Mouse (Mus musculus) ES-Bruce4 (cell line): ENCODE results near the gene Fos. TPM values are rescaled to one million over a fixed set of nuclear protein-coding genes. Genes with fewer than 3 reads are reported as not detected.

Source experiments
- H3K27ac ChIP-seq: 2 replicates; pipeline ENCODE4 v1.5.1; 2012; ENCODE audit warnings: low read length, inconsistent platforms; ENCODE audit not compliant: insufficient read depth
- H3K27me3 ChIP-seq: 2 replicates; pipeline ENCODE4 v1.6.1; 2012; ENCODE audit warnings: mild to moderate bottlenecking, low read length, inconsistent platforms; ENCODE audit not compliant: control insufficient read depth, poor library complexity, insufficient read depth, severe bottlenecking
- H3K36me3 ChIP-seq: 2 replicates; pipeline ENCODE4 v1.6.1; 2012; ENCODE audit warnings: inconsistent platforms, mild to moderate bottlenecking, low read length, moderate library complexity; ENCODE audit not compliant: control insufficient read depth, poor library complexity, insufficient read depth, severe bottlenecking
- H3K4me1 ChIP-seq: one replicate; pipeline ENCODE4 v1.8.1; 2011; ENCODE audit warnings: low read length; ENCODE audit not compliant: control insufficient read depth, insufficient read depth
- H3K4me3 ChIP-seq: 2 replicates; pipeline ENCODE4 v1.5.1; 2011; ENCODE audit warnings: low read depth, mild to moderate bottlenecking, low read length
- H3K9ac ChIP-seq: 2 replicates; pipeline ENCODE4 v1.6.1; 2012; ENCODE audit warnings: low read depth, mild to moderate bottlenecking, inconsistent platforms; ENCODE audit not compliant: poor library complexity, severe bottlenecking
- H3K9me3 ChIP-seq: replicated peaks from 2 replicates; pipeline ENCODE4 v1.6.1; 2012; ENCODE audit warnings: mild to moderate bottlenecking, low read length, inconsistent platforms; ENCODE audit not compliant: control insufficient read depth, poor library complexity, insufficient read depth, severe bottlenecking
- CTCF ChIP-seq: IDR thresholded peaks from one replicate; pipeline ENCODE4 v1.8.1; 2011; ENCODE audit warnings: low read depth, low read length
- EP300 ChIP-seq: IDR thresholded peaks from 2 replicates; pipeline ENCODE4 v1.6.1; 2011; ENCODE audit warnings: low read depth, low read length; ENCODE audit not compliant: insufficient read depth
- POLR2A ChIP-seq: IDR thresholded peaks from one replicate; pipeline ENCODE4 v1.8.1; 2011; ENCODE audit warnings: low read length; ENCODE audit not compliant: insufficient read depth
- polyA plus RNA-seq: library from polyadenylated mRNA; stranded (reverse); fragments of >200 nt; gene quantifications from 2 replicates; pipeline ENCODE4 v1.2.4, GENCODE M21; 2011; ENCODE audit warnings: low read depth; ENCODE audit not compliant: missing spikeins, insufficient read depth, insufficient read length

The Fos gene
- polyA plus RNA-seq, 1 experiment, result 7.3 TPM

- Histone ChIP-seq H3K27ac (no peak overlapping the region), H3K4me1 (peaks cover 3% of the 10 kb centered on the region), H3K9ac (no peak overlapping the region), H3K9me3 (no peaks in the 10 kb centered on the region), H3K36me3 (no peaks in the 10 kb centered on the region), H3K4me3 (no peak overlapping the region), H3K27me3 (peaks cover 7% of the 10 kb centered on the region)
- TF ChIP-seq CTCF (no peak), POLR2A (no peak), EP300 (no peak)
Observed at GRCm38 (mm10) chr12:85478696-85479095, 5.0 kb downstream of the Fos start.

GRCm38 (mm10) chr12:85479190-85479589 is 5.5 kb downstream of the Fos start:
- H3K4me3 ChIP-seq, result no peak overlapping the region
- peaks cover 3% of the 10 kb centered on the region for H3K4me1 ChIP-seq
- TF ChIP-seq POLR2A (no peak), EP300 (no peak), CTCF (no peak)
- H3K27me3 ChIP-seq, result peaks cover 7% of the 10 kb centered on the region
- no peaks in the 10 kb centered on the region for H3K36me3 ChIP-seq
- H3K9me3 ChIP-seq, result no peaks in the 10 kb centered on the region
- H3K27ac ChIP-seq, result no peak overlapping the region
- H3K9ac ChIP-seq, result no peak overlapping the region

GRCm38 (mm10) chr12:85483155-85483554 is 9.5 kb downstream of the Fos start:
- no peak overlapping the region for H3K9ac ChIP-seq
- H3K9me3 ChIP-seq, result no peaks in the 10 kb centered on the region
- no peak for TF ChIP-seq POLR2A
- no peak for TF ChIP-seq EP300
- no peak for TF ChIP-seq CTCF
- H3K4me1 ChIP-seq, result no peaks in the 10 kb centered on the region
- H3K4me3 ChIP-seq, result no peak overlapping the region
- H3K36me3 ChIP-seq, result no peaks in the 10 kb centered on the region
- H3K27ac ChIP-seq, result no peak overlapping the region
- no peaks in the 10 kb centered on the region for H3K27me3 ChIP-seq

- H3K4me3 ChIP-seq, result no peak overlapping the region
- no peak overlapping the region for H3K9ac ChIP-seq
- H3K4me1 ChIP-seq, result no peaks in the 10 kb centered on the region
- no peak overlapping the region for H3K27ac ChIP-seq
- H3K36me3 ChIP-seq, result no peaks in the 10 kb centered on the region
- TF ChIP-seq EP300 (no peak), POLR2A (no peak), CTCF (no peak)
- no peaks in the 10 kb centered on the region for H3K27me3 ChIP-seq
- H3K9me3 ChIP-seq, result no peaks in the 10 kb centered on the region
Observed at GRCm38 (mm10) chr12:85484655-85485054, 11.0 kb downstream of the Fos start.

- peak overlapping the region; percentile 34 for H3K9ac ChIP-seq
- H3K27me3 ChIP-seq, result no peaks in the 10 kb centered on the region
- H3K36me3 ChIP-seq, result no peaks in the 10 kb centered on the region
- H3K27ac ChIP-seq, result no peak overlapping the region
- H3K4me1 ChIP-seq, result no peaks in the 10 kb centered on the region
- H3K9me3 ChIP-seq, result no peaks in the 10 kb centered on the region
- peak overlapping the region; percentile 88 for H3K4me3 ChIP-seq
- TF ChIP-seq EP300 (no peak), POLR2A (no peak), CTCF (no peak)
Observed at GRCm38 (mm10) chr12:85485890-85486765, 12.4 kb downstream of the Fos start.

- Histone ChIP-seq H3K27me3 (no peaks in the 10 kb centered on the region), H3K9me3 (no peaks in the 10 kb centered on the region), H3K9ac (peak overlapping the region; percentile 34; the same call in 1 of the 2 replicates), H3K4me3 (peak overlapping the region; percentile 46; the same call in 1 of the 2 replicates), H3K27ac (no peak overlapping the region), H3K4me1 (no peaks in the 10 kb centered on the region), H3K36me3 (no peaks in the 10 kb centered on the region)
- TF ChIP-seq POLR2A, result no peak
- no peak for TF ChIP-seq CTCF
- TF ChIP-seq EP300, result no peak
Observed at GRCm38 (mm10) chr12:85486766-85487069, 13.0 kb downstream of the Fos start.
